Mouse (Mus musculus) adrenal gland, adult 18-20 months (tissue): Measurements from ENCODE around the gene Lcmt2. TPM values are rescaled to one million over a fixed set of nuclear protein-coding genes. Genes with fewer than 3 reads are reported as not detected.
"Not testable (repeated sequence)": the region's sequence is repeated elsewhere in the genome, so short reads cannot be mapped to it uniquely, and the experiment has no call there.

Source experiments
- DNase-seq, 2 experiments: peaks; one replicate each; pipeline ENCODE4 v3.0.0; 2021 to 2022; ENCODE audit warnings: low spot score in 2 of 2
- total RNA-seq, 2 experiments: library from RNA; stranded (reverse); gene quantifications; 1 replicate in 1 of 2; 2 replicates in 1 of 2; pipeline ENCODE4 v1.2.3; 2021

The Lcmt2 gene
- total RNA-seq, 2 experiments from 2014 or later, result 8.5 to 9.2 TPM

DNA sequence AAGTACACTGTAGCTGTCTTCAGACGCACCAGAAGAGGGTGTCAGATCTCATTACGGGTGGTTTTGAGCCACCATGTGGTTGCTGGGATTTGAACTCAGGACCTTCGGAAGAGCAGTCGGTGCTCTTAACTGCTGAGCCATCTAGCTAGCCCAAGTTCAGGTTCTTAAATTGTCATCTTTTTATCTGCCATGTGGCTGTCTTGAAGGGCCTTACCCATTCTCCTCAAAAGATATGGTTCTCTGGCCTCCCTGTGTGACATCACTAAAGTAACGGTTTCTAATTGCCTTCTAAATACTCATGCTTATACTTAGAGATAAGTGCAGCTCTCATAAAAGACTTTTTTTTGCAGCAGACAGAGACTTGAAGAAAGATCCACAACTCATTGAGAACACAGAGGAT lies 14.2 kb downstream of the Lcmt2 start:
- not testable (repeated sequence) for DNase-seq

- DNase-seq, result no peak
Measured at GRCm38 (mm10) chr2:121119260-121119659, 21.2 kb downstream of the Lcmt2 start.

DNA sequence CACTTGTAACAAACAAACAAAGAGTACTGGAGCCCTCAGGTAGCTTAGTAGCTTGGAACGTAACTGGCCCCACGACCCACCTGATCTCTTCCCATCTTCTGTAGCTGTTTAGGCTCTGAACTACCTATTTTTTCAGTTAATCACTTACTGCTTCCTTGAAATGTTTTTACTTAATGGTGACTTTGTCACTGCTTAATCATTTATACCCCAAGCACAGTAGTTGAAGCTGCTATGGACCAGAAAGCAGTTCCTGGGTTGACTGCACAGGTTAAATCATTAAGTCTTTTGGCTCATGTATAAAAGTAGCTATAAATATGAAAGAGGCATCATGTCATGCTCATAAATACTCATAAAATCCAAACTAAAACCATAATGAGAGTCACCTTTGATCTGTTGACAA lies 25.0 kb downstream of the Lcmt2 start:
- DNase-seq, result no peak

DNA sequence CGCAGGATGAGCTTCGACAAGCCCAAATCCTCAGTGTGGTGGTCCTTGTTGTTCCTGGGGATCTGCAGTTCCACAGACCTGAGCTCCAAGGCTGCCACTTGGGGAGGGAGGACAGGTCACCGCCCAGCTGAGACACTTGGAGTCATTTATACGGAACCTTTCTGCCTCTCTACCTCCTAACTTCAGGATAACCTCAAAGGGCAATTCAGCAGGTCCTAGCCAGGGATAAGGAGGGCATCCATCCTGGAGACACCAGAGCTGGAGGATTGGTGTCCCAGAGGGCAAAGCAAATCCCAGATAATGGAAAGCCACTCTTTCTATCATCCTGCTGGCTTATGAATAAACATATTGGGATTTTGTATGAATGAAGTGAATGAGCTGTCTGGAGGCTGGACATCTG lies 30.8 kb downstream of the Lcmt2 start, which contains the start of gene Tgm7:
Gene Tgm7, minus strand, starts transcription at position 101 of the 400 bp plus-strand sequence.
- no peak for DNase-seq

DNA sequence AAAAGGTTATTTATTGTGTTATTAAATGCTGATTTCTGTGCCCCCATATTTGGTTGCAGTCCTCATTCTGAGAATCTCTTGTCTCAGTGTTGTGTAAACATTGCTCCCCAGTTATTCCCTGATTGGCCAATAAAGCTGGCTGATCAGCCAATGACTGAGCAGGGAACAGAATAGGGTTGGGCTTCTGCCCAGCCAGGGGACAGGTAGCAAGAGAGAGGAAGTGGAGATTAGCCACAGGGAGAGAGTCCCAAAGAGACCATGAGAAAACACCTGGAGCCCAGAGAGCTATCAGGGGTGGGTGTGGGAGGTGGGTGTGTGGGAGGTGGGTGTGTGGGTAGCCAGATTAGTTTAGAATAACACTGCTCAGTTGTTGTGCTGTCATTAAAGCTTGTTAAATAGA lies 34.5 kb downstream of the Lcmt2 start:
- no peak for DNase-seq

- DNase-seq, result peak; percentile 46 to 48
Measured at GRCm38 (mm10) chr2:121102051-121102450, 38.4 kb downstream of the Lcmt2 start.

GRCm38 (mm10) chr2:121089751-121090150 lies 50.7 kb downstream of the Lcmt2 start:
- DNase-seq, result no peak

DNA sequence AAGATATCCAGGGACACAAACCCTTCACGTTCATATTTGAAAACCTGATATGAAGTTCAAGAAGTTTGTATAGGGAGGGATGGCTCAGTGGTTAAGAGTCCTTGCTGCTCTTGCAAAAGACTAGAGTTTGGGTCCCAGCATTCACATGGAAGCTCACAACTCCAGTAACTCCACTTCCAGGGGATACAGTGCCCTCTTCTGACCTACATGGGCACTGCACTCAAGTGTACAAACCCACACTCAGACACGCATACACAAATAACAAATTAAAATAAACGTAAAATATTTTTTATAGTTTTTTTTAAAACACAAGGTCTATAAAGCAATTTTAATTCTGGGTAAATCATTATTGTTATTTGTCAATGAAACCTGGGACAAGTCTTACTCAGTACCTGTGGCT lies 51.9 kb downstream of the Lcmt2 start:
- DNase-seq, result no peak

DNA sequence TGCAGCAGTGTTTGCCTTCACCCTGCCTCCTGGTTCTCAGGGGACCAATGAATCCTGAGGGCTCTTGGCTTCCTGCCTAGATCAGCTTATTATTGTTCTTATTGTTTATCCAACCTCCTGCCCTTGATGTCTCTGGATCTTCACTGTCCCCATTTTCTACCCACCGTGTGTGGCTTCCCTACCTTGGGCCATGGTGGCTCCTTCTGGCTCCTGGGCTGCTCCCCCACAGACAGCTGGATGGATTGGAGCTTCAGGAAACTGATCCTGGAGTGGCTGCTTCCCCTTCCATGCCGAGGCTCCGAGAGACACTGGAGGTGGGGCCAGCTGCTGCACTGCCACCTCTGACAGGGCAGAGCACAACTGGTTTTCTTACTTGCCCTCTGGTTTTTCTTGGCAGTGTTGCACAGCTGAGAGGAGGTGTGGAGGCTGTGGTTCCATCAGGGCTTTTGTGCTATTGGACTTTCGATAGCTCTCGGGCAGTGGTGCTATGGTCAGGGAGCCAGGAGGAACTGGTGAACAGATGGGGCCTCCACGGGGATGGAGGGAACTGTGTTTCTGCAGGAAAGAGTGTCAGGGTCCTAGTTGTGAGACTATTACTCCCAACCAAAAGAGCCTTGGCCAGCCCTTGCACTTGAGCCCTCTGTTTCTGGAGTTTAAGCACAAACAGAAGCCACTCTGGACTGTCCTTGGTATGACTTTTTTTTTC lies 54.8 kb downstream of the Lcmt2 start, which contains the start of gene Tgm5:
Gene Tgm5, minus strand, starts transcription at position 362 of the 706 bp plus-strand sequence.
- DNase-seq, result no peak

DNA sequence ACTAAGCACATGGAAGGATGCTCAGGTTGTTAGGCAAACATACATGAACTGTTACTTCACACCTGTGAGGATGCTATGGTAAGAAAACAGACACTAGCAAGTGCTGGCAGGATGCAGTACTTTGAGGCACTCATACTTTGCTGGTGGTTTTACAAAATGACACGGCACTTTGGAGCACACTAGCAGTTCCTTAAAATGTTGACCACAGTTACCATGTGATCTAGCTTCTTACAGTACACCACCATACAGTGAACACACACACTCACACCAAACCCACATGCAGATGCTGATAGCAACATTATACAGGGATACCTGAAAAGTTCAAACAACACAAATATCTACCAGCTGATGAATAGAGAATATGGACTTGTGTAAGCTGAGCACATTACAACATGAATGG lies 57.8 kb downstream of the Lcmt2 start:
- no peak for DNase-seq

Other genes with a start within 250 kb of the Lcmt2 start
- gene Ubr1, start 169.9 kb downstream of the Lcmt2 start, total RNA-seq, result 10 to 100 TPM; 24.8 to 27.3 TPM
- 10 to 100 TPM in 1 of 2 experiments, 1 to 10 TPM in 1; 9.3 to 23.0 TPM for gene Tmem62, start 163.6 kb downstream of the Lcmt2 start, total RNA-seq
- 10 to 100 TPM; 45.5 to 46.0 TPM for gene Ccndbp1, start 132.2 kb downstream of the Lcmt2 start, total RNA-seq
- under 1 TPM in 1 of 2 experiments, not detected in 1; 0.22 TPM for gene Epb42, start 103.6 kb downstream of the Lcmt2 start, total RNA-seq
- not detected for gene Tgm5, start 54.8 kb downstream of the Lcmt2 start, total RNA-seq
- not detected for gene Tgm7, start 30.9 kb downstream of the Lcmt2 start, total RNA-seq
- 10 to 100 TPM; 16.1 to 19.3 TPM for gene Adal, start 225 bp downstream of the Lcmt2 start, total RNA-seq
- 10 to 100 TPM; 44.7 to 45.0 TPM for gene Tubgcp4, start 30.0 kb upstream of the Lcmt2 start, total RNA-seq
- 10 to 100 TPM; 16.4 to 19.8 TPM for gene Zscan29, start 30.5 kb upstream of the Lcmt2 start, total RNA-seq
- 10 to 100 TPM; 61.6 to 69.8 TPM for gene Trp53bp1, start 130.8 kb upstream of the Lcmt2 start, total RNA-seq
- gene Map1a, start 148.9 kb upstream of the Lcmt2 start, total RNA-seq, result 1 to 10 TPM; 6.5 to 7.6 TPM
- gene Ppip5k1, start 214.7 kb upstream of the Lcmt2 start, total RNA-seq, result 10 to 100 TPM; 49.3 to 80.6 TPM
- gene Ckmt1, start 217.1 kb upstream of the Lcmt2 start, total RNA-seq, result 10 to 100 TPM in 1 of 2 experiments, 1 to 10 TPM in 1; 6.9 to 12.0 TPM
- under 1 TPM; 0.03 to 0.22 TPM for gene Strc, start 246.5 kb upstream of the Lcmt2 start, total RNA-seq